Mouse (Mus musculus) forebrain, embryonic 10.5 days (tissue): ENCODE measurements around the gene Pdgfc. TPM values are rescaled to one million over a fixed set of nuclear protein-coding genes. Genes with fewer than 3 reads are reported as not detected.

ENCODE experiments used
- DNase-seq: peaks from one replicate; pipeline ENCODE4 v3.0.0-alpha.2; 2017; ENCODE audit warnings: low spot score; ENCODE audit errors: extremely low spot score
- H3K27ac ChIP-seq: fragments of 300-500 bp; sonication (generic); 2 replicates; pipeline ENCODE4 v1.5.1; 2016; ENCODE audit warnings: mild to moderate bottlenecking
- H3K27me3 ChIP-seq: fragments of 300-500 bp; sonication (generic); 2 replicates; pipeline ENCODE4 v1.6.1; 2016; ENCODE audit warnings: mild to moderate bottlenecking; ENCODE audit not compliant: poor library complexity, severe bottlenecking
- H3K36me3 ChIP-seq: fragments of 300-500 bp; sonication (generic); replicated peaks from 2 replicates; pipeline ENCODE4 v1.6.1; 2016; ENCODE audit warnings: mild to moderate bottlenecking, moderate library complexity
- H3K4me1 ChIP-seq: fragments of 300-500 bp; sonication (generic); 2 replicates; pipeline ENCODE4 v1.6.1; 2016
- H3K4me3 ChIP-seq: fragments of 300-500 bp; sonication (generic); 2 replicates; pipeline ENCODE4 v1.5.1; 2016; ENCODE audit warnings: mild to moderate bottlenecking, moderate library complexity
- H3K9me3 ChIP-seq: fragments of 300-500 bp; sonication (generic); 2 replicates; pipeline ENCODE4 v1.6.1; 2016; ENCODE audit warnings: mild to moderate bottlenecking, moderate library complexity
- WGBS: fragments of 180-500 bp; shearing (Covaris S2); methylation state at CpG from one replicate; pipeline ENCODE4 v1.1.7; 2016; 5-methylcytosine and 5-hydroxymethylcytosine counted together
- polyA plus RNA-seq: library from polyadenylated mRNA; unstranded; fragments of >200 nt; fragmentation: Nextera tagmentation; extraction: Ambion mirVana; gene quantifications from 2 replicates; pipeline ENCODE4 v1.2.1, GENCODE M21; 2016

Pdgfc gene
- polyA plus RNA-seq, 1 experiment from 2014 or later = 13.4 TPM

GRCm38 (mm10) chr3:81196937-81197336, 160.7 kb downstream of the Pdgfc start:
- 98% methylated on average over 2 of the region's 2 CpGs for WGBS
- Histone ChIP-seq H3K9me3 (no peaks in the 10 kb centered on the region), H3K36me3 (no peaks in the 10 kb centered on the region), H3K27ac (no peak overlapping the region), H3K4me3 (no peak overlapping the region), H3K27me3 (no peaks in the 10 kb centered on the region), H3K4me1 (no peaks in the 10 kb centered on the region)
- DNase-seq = no peak

GRCm38 (mm10) chr3:81197644-81198043, 161.4 kb downstream of the Pdgfc start:
- Histone ChIP-seq H3K36me3 (no peaks in the 10 kb centered on the region), H3K27me3 (no peaks in the 10 kb centered on the region), H3K4me1 (no peaks in the 10 kb centered on the region), H3K9me3 (no peaks in the 10 kb centered on the region), H3K4me3 (no peak overlapping the region), H3K27ac (no peak overlapping the region)
- WGBS = 90% methylated on average over 4 of the region's 4 CpGs
- DNase-seq = no peak

- Histone ChIP-seq H3K36me3 (no peaks in the 10 kb centered on the region), H3K27me3 (no peaks in the 10 kb centered on the region), H3K4me1 (peaks cover 6% of the 10 kb centered on the region; the same call in 1 of the 2 replicates), H3K27ac (no peak overlapping the region), H3K4me3 (no peak overlapping the region), H3K9me3 (no peaks in the 10 kb centered on the region)
- DNase-seq = no peak
- 90% methylated on average over 8 of the region's 8 CpGs for WGBS
Observed at GRCm38 (mm10) chr3:81200647-81201046, 164.4 kb downstream of the Pdgfc start.

- WGBS = 38% methylated on average over 5 of the region's 5 CpGs
- Histone ChIP-seq H3K4me1 (peaks cover 6% of the 10 kb centered on the region; the same call in 1 of the 2 replicates), H3K36me3 (no peaks in the 10 kb centered on the region), H3K4me3 (no peak overlapping the region), H3K27ac (no peak overlapping the region), H3K9me3 (no peaks in the 10 kb centered on the region), H3K27me3 (no peaks in the 10 kb centered on the region)
- no peak for DNase-seq
Observed at GRCm38 (mm10) chr3:81205201-81205600, 169.0 kb downstream of the Pdgfc start.

- no peak for DNase-seq
- WGBS = 68% methylated on average over 2 of the region's 2 CpGs
- H3K36me3 ChIP-seq = no peaks in the 10 kb centered on the region
- no peaks in the 10 kb centered on the region for H3K9me3 ChIP-seq
- no peak overlapping the region for H3K4me3 ChIP-seq
- no peaks in the 10 kb centered on the region for H3K27me3 ChIP-seq
- peaks cover 6% of the 10 kb centered on the region; the same call in 1 of the 2 replicates for H3K4me1 ChIP-seq
- no peak overlapping the region for H3K27ac ChIP-seq
Observed at GRCm38 (mm10) chr3:81208246-81208645, 172.0 kb downstream of the Pdgfc start.

GRCm38 (mm10) chr3:81211147-81211546, 174.9 kb downstream of the Pdgfc start:
- H3K9me3 ChIP-seq = no peaks in the 10 kb centered on the region
- no peak overlapping the region for H3K4me3 ChIP-seq
- H3K36me3 ChIP-seq = no peaks in the 10 kb centered on the region
- H3K27ac ChIP-seq = no peak overlapping the region
- no peaks in the 10 kb centered on the region for H3K27me3 ChIP-seq
- H3K4me1 ChIP-seq = no peaks in the 10 kb centered on the region
- 91% methylated on average over 3 of the region's 3 CpGs for WGBS
- DNase-seq = no peak

- WGBS = 93% methylated on average over 3 of the region's 3 CpGs
- no peaks in the 10 kb centered on the region for H3K36me3 ChIP-seq
Observed at GRCm38 (mm10) chr3:81211666-81212065, 175.4 kb downstream of the Pdgfc start.

GRCm38 (mm10) chr3:81215547-81216118, 179.4 kb downstream of the Pdgfc start:
- WGBS = 80% methylated on average over 4 of the region's 4 CpGs
- DNase-seq = no peak
- Histone ChIP-seq H3K27me3 (no peaks in the 10 kb centered on the region), H3K4me1 (no peaks in the 10 kb centered on the region), H3K4me3 (no peak overlapping the region), H3K27ac (no peak overlapping the region), H3K9me3 (no peaks in the 10 kb centered on the region), H3K36me3 (no peaks in the 10 kb centered on the region)

More at GRCm38 (mm10) chr3:81211666-81212065, 175.4 kb downstream of the Pdgfc start:
- DNase-seq = no peak
- H3K27me3 ChIP-seq = no peaks in the 10 kb centered on the region
- no peak overlapping the region for H3K4me3 ChIP-seq
- H3K4me1 ChIP-seq = no peaks in the 10 kb centered on the region
- H3K9me3 ChIP-seq = no peaks in the 10 kb centered on the region
- no peak overlapping the region for H3K27ac ChIP-seq

GRCm38 (mm10) chr3:81221682-81222081, 185.5 kb downstream of the Pdgfc start:
- no peaks in the 10 kb centered on the region for H3K36me3 ChIP-seq
- H3K27me3 ChIP-seq = no peaks in the 10 kb centered on the region
- DNase-seq = no peak
- no peak overlapping the region for H3K4me3 ChIP-seq
- H3K4me1 ChIP-seq = no peaks in the 10 kb centered on the region
- 85% methylated on average over 4 of the region's 4 CpGs for WGBS
- H3K9me3 ChIP-seq = no peaks in the 10 kb centered on the region
- H3K27ac ChIP-seq = no peak overlapping the region

- no peak for DNase-seq
- Histone ChIP-seq H3K4me3 (no peak overlapping the region), H3K4me1 (no peaks in the 10 kb centered on the region), H3K27me3 (no peaks in the 10 kb centered on the region), H3K27ac (no peak overlapping the region), H3K9me3 (no peaks in the 10 kb centered on the region), H3K36me3 (no peaks in the 10 kb centered on the region)
- 86% methylated on average over 4 of the region's 4 CpGs for WGBS
Observed at GRCm38 (mm10) chr3:81228344-81228743, 192.1 kb downstream of the Pdgfc start.

- Histone ChIP-seq H3K27ac (0 out of 2 replicates have a peak overlapping the region, but pooled peaks have one; percentile 25), H3K4me1 (peaks cover 10% of the 10 kb centered on the region), H3K36me3 (no peaks in the 10 kb centered on the region), H3K27me3 (no peaks in the 10 kb centered on the region), H3K4me3 (no peak overlapping the region), H3K9me3 (no peaks in the 10 kb centered on the region)
- no peak for DNase-seq
- WGBS = 36% methylated on average over 7 of the region's 7 CpGs
Observed at GRCm38 (mm10) chr3:81242697-81243590, 206.7 kb downstream of the Pdgfc start.

GRCm38 (mm10) chr3:81243591-81243990, 207.4 kb downstream of the Pdgfc start:
- no peaks in the 10 kb centered on the region for H3K27me3 ChIP-seq
- no peak for DNase-seq

GRCm38 (mm10) chr3:81262801-81263200, 226.6 kb downstream of the Pdgfc start:
- no peaks in the 10 kb centered on the region for H3K4me1 ChIP-seq
- no peaks in the 10 kb centered on the region for H3K27me3 ChIP-seq
- H3K9me3 ChIP-seq = no peaks in the 10 kb centered on the region
- no peaks in the 10 kb centered on the region for H3K36me3 ChIP-seq
- DNase-seq = no peak
- no peak overlapping the region for H3K4me3 ChIP-seq
- WGBS = 97% methylated on average over 1 of the region's 1 CpGs
- H3K27ac ChIP-seq = no peak overlapping the region

More at GRCm38 (mm10) chr3:81243591-81243990, 207.4 kb downstream of the Pdgfc start:
- WGBS = 65% methylated on average over 6 of the region's 6 CpGs
- Histone ChIP-seq H3K36me3 (no peaks in the 10 kb centered on the region), H3K27ac (no peak overlapping the region), H3K4me1 (peaks cover 10% of the 10 kb centered on the region), H3K9me3 (no peaks in the 10 kb centered on the region), H3K4me3 (no peak overlapping the region)
